Mouse (Mus musculus): ENCODE measurements around the gene Tada1.

DNA sequence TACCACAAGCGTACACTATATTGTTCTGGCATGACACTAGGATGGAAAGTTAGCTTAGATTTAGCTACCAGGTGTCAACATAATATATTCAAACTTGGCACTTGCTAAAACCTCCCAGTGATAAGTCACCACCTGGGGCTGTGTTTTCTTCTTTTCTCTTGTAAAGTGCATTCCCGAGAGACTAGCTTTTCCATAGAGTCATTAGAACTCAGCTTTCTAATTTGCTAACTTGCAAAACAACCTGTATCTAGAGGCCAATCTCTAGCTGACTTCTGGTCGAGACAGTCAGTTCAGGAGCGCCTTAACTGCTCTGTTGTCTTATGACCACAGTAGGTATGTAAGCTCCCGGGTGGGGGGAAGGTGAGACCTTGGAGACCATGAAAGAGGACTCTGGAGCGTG, 60.5 kb downstream of the Tada1 start:
- TF ChIP-seq CTCF (IDR thresholded peaks at IDR 0.05; ENCODE audit: control insufficient read depth, insufficient read depth, insufficient replicate concordance, low read depth, low read length) (no peak), POLR2A (IDR thresholded peaks at IDR 0.05; ENCODE audit: control insufficient read depth, low read depth, low read length) (no peak)

Measured in testis, adult 2 months (tissue).